Mouse (Mus musculus) thymus, postnatal 25 days (tissue): ENCODE data around the gene Dnajc3.

Source experiments
- DNase-seq: peaks from one replicate; pipeline ENCODE4 v3.0.0; 2022

Gene Dnajc3

GRCm38 (mm10) chr14:118932956-118933355 is 4.8 kb upstream of the Dnajc3 start:
- DNase-seq, result peak; percentile 60

GRCm38 (mm10) chr14:118934686-118935085 is 3.1 kb upstream of the Dnajc3 start:
- no peak for DNase-seq

GRCm38 (mm10) chr14:118936236-118936635 is 1.5 kb upstream of the Dnajc3 start:
- no peak for DNase-seq

- no peak for DNase-seq
Measured at GRCm38 (mm10) chr14:118936952-118937351, 824 bp upstream of the Dnajc3 start.

GRCm38 (mm10) chr14:118938551-118938950 is 775 bp downstream of the Dnajc3 start:
- no peak for DNase-seq

- DNase-seq, result no peak
Measured at GRCm38 (mm10) chr14:118940796-118941495, 3.2 kb downstream of the Dnajc3 start.

- DNase-seq, result no peak
Measured at GRCm38 (mm10) chr14:118942076-118942475, 4.3 kb downstream of the Dnajc3 start.

GRCm38 (mm10) chr14:118944702-118945101 is 6.9 kb downstream of the Dnajc3 start:
- DNase-seq, result no peak

GRCm38 (mm10) chr14:118948841-118949240 is 11.1 kb downstream of the Dnajc3 start:
- no peak for DNase-seq

GRCm38 (mm10) chr14:118951912-118952583 is 14.3 kb downstream of the Dnajc3 start:
- no peak for DNase-seq

- no peak for DNase-seq
Measured at GRCm38 (mm10) chr14:118958010-118958409, 20.2 kb downstream of the Dnajc3 start.

GRCm38 (mm10) chr14:118965356-118966000 is 27.7 kb downstream of the Dnajc3 start:
- no peak for DNase-seq

- no peak for DNase-seq
Measured at GRCm38 (mm10) chr14:118967646-118968045, 29.9 kb downstream of the Dnajc3 start.

GRCm38 (mm10) chr14:118972268-118972667 is 34.5 kb downstream of the Dnajc3 start:
- no peak for DNase-seq

GRCm38 (mm10) chr14:118977136-118977816 is 39.5 kb downstream of the Dnajc3 start:
- no peak for DNase-seq

- DNase-seq, result no peak
Measured at GRCm38 (mm10) chr14:118979571-118980325, 42.0 kb downstream of the Dnajc3 start.

- no peak for DNase-seq
Measured at GRCm38 (mm10) chr14:118980358-118980757, 42.6 kb downstream of the Dnajc3 start.

GRCm38 (mm10) chr14:118980890-118981289 is 43.1 kb downstream of the Dnajc3 start:
- peak; percentile 15 for DNase-seq

GRCm38 (mm10) chr14:118981711-118982428 is 44.1 kb downstream of the Dnajc3 start:
- DNase-seq, result peak; percentile 11

- DNase-seq, result peak; percentile 54
Measured at GRCm38 (mm10) chr14:118982429-118983045, 44.8 kb downstream of the Dnajc3 start.

- no peak for DNase-seq
Measured at GRCm38 (mm10) chr14:118983396-118983795, 45.6 kb downstream of the Dnajc3 start.
